Mouse (Mus musculus): ENCODE measurements at regions not wholly inside any gene's neighbourhood (a gene's known extent, or its start where the extent isn't known, plus 50 kb on each side); places are given as distances from the start of the nearest gene placed in this dataset.
"Not testable (repeated sequence)": the region's sequence is repeated elsewhere in the genome, so short reads cannot be mapped to it uniquely, and the experiment has no call there.

DNA sequence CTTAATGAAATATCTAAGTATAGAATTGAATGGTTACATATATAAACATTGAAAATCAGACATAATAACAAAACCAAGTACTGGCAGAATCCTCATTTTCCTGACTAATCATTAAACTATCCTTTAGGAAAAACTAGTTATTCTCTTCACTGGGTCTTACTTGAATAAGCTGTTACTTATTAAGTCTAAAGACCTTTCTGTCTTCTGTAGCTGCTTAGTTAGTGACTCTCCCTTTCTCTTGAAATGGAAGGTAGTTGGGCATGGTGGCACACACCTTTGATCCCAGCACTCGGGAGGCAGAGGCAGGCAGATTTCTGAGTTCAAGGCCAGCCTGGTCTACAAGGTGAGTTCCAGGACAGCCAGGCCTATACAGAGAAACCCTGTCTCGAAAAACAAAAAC lies 135.9 kb upstream of the Abcb5 start:
- intact Hi-C loops (cut with DNase I; ENCODE audit: low total_unique reads), result not testable (repeated sequence)

DNA sequence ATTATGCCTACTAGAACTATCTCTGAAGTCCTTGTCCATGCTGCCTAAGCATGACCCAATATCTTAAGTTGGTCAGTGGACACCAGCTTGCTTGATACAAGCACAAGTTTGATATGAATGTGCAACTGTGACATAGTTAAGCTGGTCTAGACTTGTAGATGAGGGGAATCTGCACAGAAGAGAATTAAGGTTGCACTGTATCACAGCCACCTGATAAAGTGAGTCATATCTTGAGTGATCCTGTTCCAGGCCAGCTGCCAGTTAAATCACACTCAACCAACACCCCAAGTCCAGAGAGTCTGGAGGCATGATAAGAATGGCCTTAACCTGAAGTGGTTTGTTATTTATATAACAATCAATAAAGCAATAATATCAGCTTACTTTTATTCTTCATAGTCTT lies 133.5 kb upstream of the Abcb5 start:
- intact Hi-C loops (cut with DNase I; ENCODE audit: low total_unique reads), result no loop called here
- DNase-seq, result no peak

More for the DNA sequence above, 135.9 kb upstream of the Abcb5 start:
- DNase-seq, result not testable (repeated sequence)

DNA sequence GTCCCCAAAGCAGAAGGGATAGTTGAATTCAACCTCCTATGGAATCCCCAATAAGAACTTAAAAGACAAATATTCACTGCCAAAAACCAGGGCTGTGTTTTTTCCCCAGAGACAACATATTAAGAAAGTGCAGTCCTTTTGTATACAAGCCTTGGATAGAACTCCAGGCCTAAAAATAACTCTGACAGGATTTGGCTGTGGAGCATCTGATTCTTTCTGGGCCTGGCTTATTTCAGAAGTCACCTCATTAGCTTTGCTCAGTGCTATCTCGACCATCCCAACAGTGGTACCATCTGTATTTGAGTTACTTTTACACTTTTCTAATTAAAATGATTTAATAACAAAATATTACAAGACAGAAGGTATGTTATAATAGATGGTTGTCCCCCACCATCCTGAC lies 131.6 kb upstream of the Abcb5 start:
- intact Hi-C loops (cut with DNase I; ENCODE audit: low total_unique reads), result no loop called here
- no peak for DNase-seq

DNA sequence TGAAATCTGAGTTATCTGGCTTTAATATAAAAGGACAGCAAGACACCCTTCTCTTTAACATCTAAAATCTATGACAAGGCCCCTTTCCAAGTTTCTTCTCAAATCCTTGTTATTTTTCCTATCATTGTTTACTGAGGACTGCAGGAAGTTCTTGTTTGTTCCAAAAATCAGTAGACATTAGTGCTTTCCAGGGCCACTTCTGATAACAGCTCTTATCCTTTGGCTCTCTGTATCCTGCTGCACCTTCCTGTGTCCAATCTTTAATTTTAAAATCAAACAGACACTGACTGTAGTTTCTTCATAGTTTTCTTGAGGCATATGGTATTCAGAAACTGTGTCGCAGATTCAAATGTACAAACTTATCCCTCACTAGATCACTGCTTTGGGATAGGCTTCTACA lies 128.1 kb upstream of the Abcb5 start:
- no peak for DNase-seq
- intact Hi-C loops (cut with DNase I; ENCODE audit: low total_unique reads), result no loop called here

DNA sequence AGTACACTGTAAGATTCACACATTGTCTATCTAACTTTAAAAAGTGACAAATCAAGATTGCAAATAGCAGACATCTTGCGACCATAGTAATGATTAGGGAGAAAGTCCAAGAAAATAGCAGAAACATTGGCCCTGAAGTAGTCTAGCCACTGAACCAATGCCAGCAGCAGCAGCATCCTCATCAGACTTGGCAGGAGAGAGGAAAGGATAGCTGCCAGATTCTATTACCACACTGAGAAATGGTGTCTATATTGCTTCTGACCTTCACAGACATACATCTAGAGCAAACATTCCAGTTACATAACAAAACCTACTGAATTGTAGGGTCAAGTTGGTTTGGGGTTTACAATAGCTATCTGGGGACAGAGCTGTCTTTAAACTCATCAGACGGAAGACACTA lies 127.2 kb upstream of the Abcb5 start:
- intact Hi-C loops (cut with DNase I; ENCODE audit: low total_unique reads), result no loop called here
- no peak for DNase-seq

DNA sequence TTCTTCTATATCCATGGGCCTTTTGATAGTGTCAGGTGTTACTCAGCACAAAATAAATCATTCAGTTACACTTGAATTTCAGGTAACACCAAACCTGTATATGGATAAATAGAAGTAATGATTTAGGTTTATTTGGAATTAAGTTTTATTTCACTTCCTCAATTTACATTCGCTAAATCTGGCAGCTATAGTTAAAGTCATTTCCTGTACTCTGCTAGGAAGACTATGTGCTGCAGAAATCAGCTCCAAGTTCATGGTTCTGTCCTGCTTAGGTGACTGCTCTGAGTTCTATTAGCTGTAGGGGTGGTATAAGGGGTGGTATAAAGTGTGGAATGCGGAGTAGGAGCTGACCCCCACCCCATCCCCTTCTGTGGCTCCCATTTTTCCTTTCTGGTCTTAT lies 123.1 kb upstream of the Abcb5 start:
- intact Hi-C loops (cut with DNase I; ENCODE audit: low total_unique reads), result no loop called here
- no peak for DNase-seq

DNA sequence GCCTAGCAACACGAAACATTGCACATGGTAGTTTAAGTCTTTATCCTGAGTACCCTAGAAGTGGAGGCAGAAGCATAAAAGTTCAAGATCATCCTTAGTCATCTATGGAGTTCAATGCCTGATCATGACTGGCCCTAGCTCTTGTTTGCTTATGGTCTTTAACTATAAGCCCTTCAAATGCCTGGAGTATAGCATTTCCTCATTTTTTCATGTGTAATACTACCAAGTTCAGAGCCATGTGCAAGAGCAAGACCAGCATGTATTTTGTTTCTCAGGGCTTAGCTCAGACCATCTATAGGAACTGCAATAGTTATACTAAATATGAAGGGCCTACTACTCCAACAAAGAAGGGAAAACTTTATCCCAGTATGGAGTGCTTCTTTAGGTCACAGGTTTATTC lies 122.4 kb upstream of the Abcb5 start:
- DNase-seq, result no peak
- intact Hi-C loops (cut with DNase I; ENCODE audit: low total_unique reads), result no loop called here

GRCm38 (mm10) chr12:119084814-119085213 lies 118.6 kb upstream of the Abcb5 start:
- intact Hi-C loops (cut with DNase I; ENCODE audit: low total_unique reads), result no loop called here
- no peak for DNase-seq

DNA sequence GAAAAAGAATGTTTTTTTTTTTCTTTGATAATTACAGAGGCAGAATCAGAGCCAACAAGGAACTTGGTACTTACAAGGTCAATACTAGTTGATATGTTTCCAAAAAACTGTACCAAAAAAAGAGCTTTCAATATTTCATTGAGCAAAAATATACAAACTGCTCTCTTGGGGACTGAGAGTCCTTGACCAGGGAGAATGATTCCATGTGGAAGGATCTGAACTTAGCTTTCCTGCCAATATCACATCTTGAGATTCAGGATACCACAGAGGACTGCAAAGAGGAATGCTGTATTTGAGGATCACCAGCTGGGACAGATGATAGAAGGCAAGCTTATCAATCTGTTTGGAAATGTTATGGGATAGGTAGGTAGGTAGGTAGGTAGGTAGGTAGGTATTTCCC lies 116.6 kb upstream of the Abcb5 start:
- intact Hi-C loops (cut with DNase I; ENCODE audit: low total_unique reads), result no loop called here
- DNase-seq, result no peak

DNA sequence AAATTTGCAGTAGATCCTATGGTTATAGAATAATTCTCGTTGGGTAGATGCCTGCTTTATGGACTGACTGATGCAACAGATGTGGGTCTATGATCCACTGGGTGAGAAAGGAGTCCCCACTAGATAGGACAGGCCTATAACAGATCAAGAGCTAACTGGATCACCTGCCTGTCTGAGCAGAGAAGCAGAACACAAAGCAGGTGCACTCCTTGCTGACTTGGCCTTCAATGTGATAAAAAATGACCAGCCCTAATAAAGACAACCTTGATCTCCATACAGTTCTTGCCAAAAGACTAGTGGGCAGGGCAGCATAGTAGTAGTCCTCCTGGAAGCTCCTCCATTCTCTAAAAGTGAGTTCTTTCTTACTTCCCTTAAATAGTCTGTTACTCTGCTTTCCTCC lies 109.6 kb upstream of the Abcb5 start:
- no peak for DNase-seq
- intact Hi-C loops (cut with DNase I; ENCODE audit: low total_unique reads), result no loop called here

DNA sequence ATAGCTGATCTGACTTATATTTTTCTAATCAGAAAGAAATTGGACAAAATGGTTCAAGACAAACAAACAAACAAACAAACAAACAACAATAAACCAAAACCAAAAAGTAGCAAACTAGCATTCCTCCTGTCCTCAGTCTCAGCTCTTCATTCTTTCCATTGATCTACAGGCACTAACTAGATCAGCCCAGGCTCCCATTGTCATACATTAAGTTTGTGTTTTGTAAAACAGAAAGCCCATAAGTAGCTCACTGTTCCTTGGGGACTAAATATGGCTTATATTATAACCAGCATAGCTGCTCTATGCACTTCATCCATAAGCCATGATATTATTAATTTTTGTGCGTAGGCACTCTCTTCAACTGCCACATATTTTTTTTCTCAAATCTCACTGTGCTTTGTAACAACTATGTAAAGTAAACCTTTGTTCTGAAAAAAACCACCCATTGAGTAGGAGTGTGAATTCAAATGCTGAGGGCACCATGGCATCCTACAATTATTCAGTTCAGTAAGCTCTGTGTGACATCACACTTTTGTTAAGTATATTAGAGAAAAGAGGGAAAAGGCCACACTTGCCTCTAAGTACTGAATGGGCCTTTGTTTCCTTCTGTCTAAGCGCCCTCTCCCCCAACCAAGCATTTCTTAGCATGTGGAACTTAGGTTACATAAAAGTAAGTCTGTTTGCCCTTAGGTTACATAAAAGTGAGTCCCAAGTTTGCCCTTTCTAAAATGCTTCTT lies 108.7 kb upstream of the Abcb5 start:
- no peak for DNase-seq
- intact Hi-C loops (cut with DNase I; ENCODE audit: low total_unique reads), result no loop called here

DNA sequence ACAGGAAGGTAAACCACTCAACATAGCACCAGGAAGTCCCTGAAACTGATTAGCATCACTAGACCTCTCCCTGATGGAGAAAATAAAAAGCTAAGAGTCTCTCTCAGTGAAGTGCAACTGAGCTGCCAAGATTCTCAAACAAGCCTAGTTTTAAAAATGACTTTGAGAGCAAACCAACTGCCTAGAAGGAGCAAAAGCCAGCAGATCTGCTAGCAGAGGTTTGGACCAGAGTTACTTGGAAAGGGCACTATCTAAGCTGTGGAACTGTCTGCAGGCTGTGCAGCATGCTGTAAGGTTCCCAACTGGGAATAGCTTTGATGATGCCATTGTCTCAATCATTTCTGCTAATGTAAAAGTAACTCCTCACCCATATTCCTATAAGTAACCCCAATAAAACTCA lies 107.9 kb upstream of the Abcb5 start:
- intact Hi-C loops (cut with DNase I; ENCODE audit: low total_unique reads), result no loop called here
- no peak for DNase-seq

DNA sequence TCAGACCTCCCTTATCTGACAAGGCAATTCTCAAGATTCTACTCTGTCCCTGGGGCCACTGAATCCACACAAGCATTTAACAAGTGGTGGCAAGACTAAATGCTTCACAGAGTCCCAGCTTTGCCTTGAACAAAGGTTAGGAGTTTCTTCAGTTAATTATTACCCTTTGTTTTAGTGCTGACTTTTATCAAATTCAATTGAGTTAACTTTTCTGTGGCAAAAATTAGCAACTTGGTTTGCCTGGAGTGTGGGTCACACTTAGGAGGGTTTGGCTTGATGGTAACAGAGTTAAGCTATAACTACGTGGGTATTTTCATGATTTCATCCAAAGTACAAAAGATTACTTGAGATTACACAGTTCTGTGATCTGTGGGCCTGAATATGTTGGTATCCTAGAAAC lies 104.7 kb upstream of the Abcb5 start:
- DNase-seq, result no peak
- intact Hi-C loops (cut with DNase I; ENCODE audit: low total_unique reads), result no loop called here

DNA sequence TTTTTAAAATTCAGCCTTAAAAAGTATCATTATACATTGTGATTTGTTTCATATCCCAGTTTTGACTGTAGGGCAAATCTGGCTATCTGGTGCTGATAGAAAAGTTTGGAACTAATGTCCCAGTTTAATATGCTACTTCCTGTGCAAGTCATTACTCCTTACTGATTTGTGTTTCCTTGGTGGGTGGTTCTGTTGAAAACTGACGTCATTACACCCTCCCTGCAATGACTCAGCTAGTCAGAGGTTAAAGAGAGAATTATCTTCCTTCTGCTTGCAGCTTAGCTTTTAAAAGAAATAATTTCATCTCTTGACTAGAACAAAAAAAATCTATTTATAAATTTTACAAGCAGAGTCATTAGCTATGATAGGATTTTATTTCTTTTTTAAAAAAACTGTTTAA lies 104.2 kb upstream of the Abcb5 start:
- intact Hi-C loops (cut with DNase I; ENCODE audit: low total_unique reads), result no loop called here
- DNase-seq, result no peak

- intact Hi-C loops (cut with DNase I; ENCODE audit: low total_unique reads), result no loop called here
- no peak for DNase-seq
Measured at GRCm38 (mm10) chr12:119069747-119070146, 103.5 kb upstream of the Abcb5 start.

GRCm38 (mm10) chr12:119068079-119068478 lies 101.9 kb upstream of the Abcb5 start:
- intact Hi-C loops (cut with DNase I; ENCODE audit: low total_unique reads), result no loop called here
- DNase-seq, result no peak

- DNase-seq, result no peak
- intact Hi-C loops (cut with DNase I; ENCODE audit: low total_unique reads), result no loop called here
Measured at GRCm38 (mm10) chr12:119062931-119063330, 96.7 kb upstream of the Abcb5 start.

GRCm38 (mm10) chr12:119062490-119062889 lies 96.3 kb upstream of the Abcb5 start:
- intact Hi-C loops (cut with DNase I; ENCODE audit: low total_unique reads), result no loop called here
- no peak for DNase-seq

DNA sequence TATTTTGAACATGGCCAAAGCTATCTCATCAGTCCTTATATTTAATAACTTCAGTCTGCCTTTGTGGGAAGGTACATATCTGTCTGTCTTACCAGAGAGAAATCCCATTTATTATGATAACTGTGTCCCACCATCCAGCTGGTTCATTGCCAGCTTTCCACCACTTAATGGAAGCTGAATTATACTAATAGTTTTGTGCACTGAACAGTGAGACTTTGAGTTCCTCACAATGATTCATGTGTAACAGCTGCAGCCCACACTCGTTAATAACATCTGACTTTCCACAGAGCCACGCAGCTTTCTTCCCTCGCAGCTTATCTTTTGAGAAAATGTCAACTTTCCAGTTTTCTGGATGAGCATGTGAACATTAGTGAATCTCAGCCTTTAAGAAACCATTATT lies 88.3 kb upstream of the Abcb5 start:
- DNase-seq, result peak; percentile 11
- intact Hi-C loops (cut with DNase I; ENCODE audit: low total_unique reads), result no loop called here

DNA sequence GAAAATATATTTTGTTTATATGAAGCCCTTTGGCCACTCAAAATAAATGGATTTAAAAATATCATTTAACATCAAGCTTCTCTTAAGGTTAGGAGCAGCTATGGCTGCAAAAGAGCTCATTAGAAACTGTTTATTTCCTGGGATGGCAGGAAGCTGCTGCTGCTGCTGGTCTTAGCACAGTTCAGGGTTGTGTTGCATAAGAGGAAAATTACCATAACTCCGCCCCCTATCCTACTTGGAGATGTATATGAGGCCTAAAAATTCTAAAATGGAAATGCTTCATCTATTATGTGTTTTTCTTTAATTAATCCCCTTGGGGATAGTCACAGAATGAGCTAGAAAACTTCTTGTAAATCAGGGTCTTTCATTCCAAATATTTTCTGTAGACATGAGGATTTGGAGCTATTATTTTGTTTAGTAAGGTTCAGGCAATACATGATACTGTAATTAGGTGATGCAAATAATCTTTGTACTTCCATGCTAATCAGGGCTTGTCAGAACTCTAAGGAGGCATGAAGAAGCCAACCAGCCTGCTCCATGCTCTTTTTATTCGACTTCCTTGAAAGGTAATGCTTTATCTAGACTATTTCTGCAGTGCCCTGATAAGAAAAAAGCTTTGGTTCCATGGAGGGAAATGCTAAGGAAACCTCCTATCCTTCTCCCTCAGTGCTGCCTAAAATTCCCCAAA lies 85.6 kb upstream of the Abcb5 start:
- intact Hi-C loops (cut with DNase I; ENCODE audit: low total_unique reads), result no loop called here
- no peak for DNase-seq

- no peak for DNase-seq
- intact Hi-C loops (cut with DNase I; ENCODE audit: low total_unique reads), result no loop called here
Measured at GRCm38 (mm10) chr12:119038306-119038705, 72.1 kb upstream of the Abcb5 start.

- DNase-seq, result no peak
- intact Hi-C loops (cut with DNase I; ENCODE audit: low total_unique reads), result no loop called here
Measured at GRCm38 (mm10) chr12:119034828-119035227, 68.6 kb upstream of the Abcb5 start.
